Mouse (Mus musculus): ENCODE results near the gene Cnot2. TPM values are rescaled to one million over a fixed set of nuclear protein-coding genes. Genes with fewer than 3 reads are reported as not detected.

Cnot2 gene
- polyA plus RNA-seq, 1 experiment from 2014 or later, result 88.1 TPM

DNA sequence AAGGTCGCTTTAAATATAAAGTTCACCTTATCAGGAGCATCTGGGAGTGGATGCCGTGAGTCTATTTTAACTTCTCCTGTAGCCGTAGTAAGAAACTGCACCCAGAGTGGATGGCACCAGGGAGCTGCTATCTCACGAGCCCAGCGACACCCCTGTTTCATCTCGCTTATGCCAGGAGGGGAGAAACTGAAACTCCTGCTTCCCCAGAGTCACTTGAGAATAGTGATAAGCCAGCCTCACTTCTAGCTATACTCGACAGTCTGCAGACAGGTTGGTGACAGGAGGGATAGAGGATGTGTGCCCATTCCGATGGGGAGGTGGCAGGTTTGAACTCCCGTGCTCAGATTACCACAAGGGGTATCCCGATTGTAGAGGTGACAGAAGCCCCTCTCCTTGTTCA is 141.2 kb downstream of the Cnot2 start:
- no peaks in the 10 kb centered on the region for H3K9me3 ChIP-seq
- no peak for ATAC-seq
- 89% methylated on average over 10 of the region's 10 CpGs for WGBS
- H3K4me3 ChIP-seq (replicated peaks), result no peak overlapping the region
- no peak overlapping the region for H3K27ac ChIP-seq
- no peaks in the 10 kb centered on the region for H3K4me1 ChIP-seq (replicated peaks)
- no peak overlapping the region for H3K9ac ChIP-seq
- H3K27me3 ChIP-seq (replicated peaks), result no peaks in the 10 kb centered on the region
- H3K4me2 ChIP-seq (replicated peaks), result no peak overlapping the region
- H3K36me3 ChIP-seq, result no peaks in the 10 kb centered on the region

DNA sequence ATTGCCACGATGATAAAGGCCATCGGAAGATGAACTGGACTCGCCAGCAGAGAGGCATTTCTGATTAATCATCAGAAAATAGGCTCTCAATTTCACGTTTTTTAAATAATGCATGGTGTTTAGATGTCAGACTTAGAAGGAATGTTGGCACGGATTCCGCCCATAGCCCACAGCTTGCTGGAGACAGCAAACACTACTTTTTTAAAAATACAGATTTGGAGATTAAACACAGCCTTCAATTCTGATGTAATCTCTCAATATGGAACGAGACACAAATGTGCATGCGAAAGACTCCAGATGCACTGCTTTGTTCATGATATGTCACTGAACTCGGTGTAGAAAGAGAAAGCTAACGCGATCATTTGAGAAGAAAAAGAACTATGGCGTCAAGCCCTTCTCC is 145.9 kb downstream of the Cnot2 start:
- Histone ChIP-seq H3K4me3 (replicated peaks) (no peak overlapping the region), H3K9me3 (no peaks in the 10 kb centered on the region), H3K9ac (no peak overlapping the region), H3K4me1 (replicated peaks) (no peaks in the 10 kb centered on the region), H3K36me3 (no peaks in the 10 kb centered on the region), H3K27me3 (replicated peaks) (no peaks in the 10 kb centered on the region), H3K4me2 (replicated peaks) (no peak overlapping the region), H3K27ac (no peak overlapping the region)
- no peak for ATAC-seq
- 69% methylated on average over 12 of the region's 12 CpGs for WGBS

Other genes starting within 250 kb of the Cnot2 start
- gene Kcnmb4, start 107.6 kb downstream of the Cnot2 start, polyA plus RNA-seq (2015; fragmentation: Nextera tagmentation; extraction: Ambion mirVana), result 3.5 and 3.9 TPM in 2 replicates

Measured in intestine, embryonic 15.5 days (tissue).